ENCODE assay signal across 17 mouse cellular contexts in the genomic region with DNA sequence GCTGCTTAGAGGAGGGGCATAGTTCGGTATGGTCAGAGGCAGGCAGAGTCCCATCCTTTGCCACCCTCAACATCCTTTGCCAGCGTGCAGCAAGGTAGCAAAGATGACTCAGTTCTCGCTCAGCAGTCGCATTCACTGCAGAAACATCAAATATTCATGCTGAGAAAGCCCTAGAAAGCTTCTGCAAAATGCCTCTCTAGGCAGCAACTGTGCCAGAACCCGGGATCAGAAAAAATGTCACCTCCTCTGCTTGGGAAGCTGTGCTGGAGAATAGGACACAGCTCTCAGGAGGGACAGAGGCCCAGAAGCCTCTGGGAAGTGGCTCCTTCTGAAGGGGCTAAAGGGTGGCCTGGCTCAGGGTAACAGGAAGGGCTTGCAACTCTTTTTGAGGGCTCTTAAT. TPM values are rescaled to one million over a fixed set of nuclear protein-coding genes. Genes with fewer than 3 reads are reported as not detected.
DNase-seq lines count a peak whose midpoint lies in the region.
"Had no signal": no experiment of that assay in that cellular context is flagged by ENCODE, and none has a peak within 500 bp of the region (broad histone marks: within the 10 kb centered on the region; RNA-seq: fewer than 3 reads in every experiment).

No protein-coding gene starts in this region.

- peak; percentile 23 to 24 for DNase-seq in frontal cortex, postnatal 36 days (ENCODE audit: low spot score in 2 of 2)
- DNase-seq in frontal cortex, postnatal 25 days (ENCODE audit: low spot score in 2 of 2): no peak
- peak; percentile 12 to 14 for DNase-seq in left cerebral cortex, postnatal 14 days (ENCODE audit: low spot score in 2 of 2)
- DNase-seq in left cerebral cortex, postnatal 4 days: no peak
- peak; percentile 76 for DNase-seq in brain, adult 2 months (ENCODE audit: low read depth, low spot score)
- peak; percentile 16 to 20 for DNase-seq in left cerebral cortex, postnatal 36 days (ENCODE audit: low spot score in 2 of 2)
- DNase-seq in T-cell, adult 2 months (ENCODE audit: low spot score): no peak
- DNase-seq: adrenal gland, adult 2 months; adrenal gland, postnatal 25 days; cerebellum, adult 2 months; cerebellum, postnatal 14 days; embryo, embryonic 11 days; gastrocnemius, postnatal 14 days; heart, postnatal 36 days had no signal

- intact Hi-C loops in left cerebral cortex, postnatal 14 days (cut with DNase I): no loop called here
- intact Hi-C loops in left cerebral cortex, postnatal 4 days (cut with DNase I): no loop called here
- intact Hi-C loops in left cerebral cortex, postnatal 36 days (cut with DNase I): no loop called here

RNA-seq across cellular contexts. Expression of a gene that starts 2.7 kb away (rescaled TPM):
- not detected for total RNA-seq in left cerebral cortex, postnatal 14 days (2021)
- not detected for total RNA-seq in left cerebral cortex, postnatal 4 days (2021)
- total RNA-seq in left cerebral cortex, postnatal 36 days (2021): not detected
- total RNA-seq: adrenal gland, adult 2 months; adrenal gland, postnatal 25 days; CH12.LX; common myeloid progenitor, adult 5-6 weeks; gastrocnemius, adult 18-20 months; gastrocnemius, postnatal 14 days; heart, postnatal 36 days had no signal

RNA-seq across cellular contexts. Expression of a gene that starts 56.7 kb away (rescaled TPM):
- total RNA-seq in left cerebral cortex, postnatal 14 days (2021): 10 to 100 TPM; 14.4 to 16.4 TPM
- total RNA-seq in left cerebral cortex, postnatal 4 days (2021): 10 to 100 TPM; 20.7 to 21.0 TPM
- 10 to 100 TPM; 13.3 to 14.0 TPM for total RNA-seq in left cerebral cortex, postnatal 36 days (2021)

Comparison
In these comparisons a context has a peak if more than half of its experiments do, and no peak if none do; other contexts are left out.
1. DNase-seq: peak in frontal cortex, postnatal 36 days (2 of 2), left cerebral cortex, postnatal 14 days (2 of 2), brain, adult 2 months (single experiment) and left cerebral cortex, postnatal 36 days (2 of 2); none in frontal cortex, postnatal 25 days (0 of 2), left cerebral cortex, postnatal 4 days (single experiment) and T-cell, adult 2 months (single experiment).